Mouse (Mus musculus): ENCODE measurements around the gene Gm8159.
"Not testable (repeated sequence)": the region's sequence is repeated elsewhere in the genome, so short reads cannot be mapped to it uniquely, and the experiment has no call there.

Gm8159 gene

DNA sequence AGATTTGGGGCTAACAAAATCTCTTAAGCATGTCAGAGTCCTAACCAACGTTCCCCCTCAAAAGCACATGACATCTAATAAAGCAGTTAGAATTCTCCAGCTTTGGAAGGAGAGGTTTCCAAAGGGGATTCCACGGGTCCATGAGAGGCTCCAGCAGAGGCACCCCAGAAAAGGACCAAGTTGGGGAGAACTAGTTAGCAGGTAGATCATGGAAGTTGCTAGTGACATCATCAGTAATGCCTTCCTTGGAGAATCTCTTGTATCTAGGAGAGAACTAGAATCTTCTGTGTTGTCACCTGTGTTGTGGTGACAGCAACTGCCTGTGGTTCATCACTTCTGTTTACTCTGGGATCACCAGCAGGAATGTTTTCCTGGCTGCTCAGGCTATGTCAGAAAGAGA lies at the start of gene Gm8159:
TSS of gene Gm8159 (plus strand) at position 301 of the 400 bp plus-strand sequence.
- not testable (repeated sequence) for DNase-seq (ENCODE audit: low spot score in 2 of 2)

DNA sequence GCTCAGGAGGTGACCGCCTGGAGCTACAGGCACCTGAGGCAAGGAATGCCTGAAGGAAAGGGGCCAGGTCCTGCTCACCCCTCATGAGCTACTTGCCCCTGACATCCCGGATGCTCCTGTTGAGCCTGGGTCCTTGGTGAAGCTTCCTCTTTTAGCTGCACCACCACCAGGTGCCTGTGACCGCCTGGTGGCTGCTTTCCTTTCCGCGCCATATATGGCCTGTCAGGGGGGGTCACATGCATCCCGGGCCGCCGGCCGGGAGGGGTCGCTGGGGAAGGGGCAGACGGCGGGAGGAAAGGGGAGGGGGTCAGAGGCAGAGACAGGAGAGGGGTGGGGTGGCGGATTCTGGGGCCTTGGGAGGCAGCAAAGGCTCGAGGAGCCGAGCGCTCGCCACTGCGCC lies 17.2 kb downstream of the Gm8159 start:
- peak; percentile 0 to 1 for DNase-seq (ENCODE audit: low spot score in 2 of 2)

DNA sequence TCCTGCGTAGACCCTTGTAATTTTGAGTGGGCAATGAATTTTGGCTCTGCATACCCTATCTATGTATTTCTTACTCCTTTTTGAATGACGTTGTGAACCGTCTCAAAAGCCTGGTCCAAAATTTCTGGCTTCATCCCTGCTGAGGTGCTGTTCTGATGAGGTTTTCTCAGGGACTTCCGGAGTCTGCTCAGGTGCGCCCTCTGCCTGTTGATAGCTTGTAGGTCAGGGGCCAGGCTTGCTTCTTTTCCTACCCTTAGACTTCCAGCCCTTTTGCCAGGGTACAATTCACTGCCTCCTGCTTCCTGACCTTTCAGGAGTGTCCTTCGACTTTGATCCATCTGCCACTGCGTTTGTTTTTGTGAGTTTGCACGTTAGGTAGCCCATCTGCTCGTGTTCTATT lies 18.2 kb downstream of the Gm8159 start:
- DNase-seq (ENCODE audit: low spot score in 2 of 2): peak; percentile 1 to 4

DNA sequence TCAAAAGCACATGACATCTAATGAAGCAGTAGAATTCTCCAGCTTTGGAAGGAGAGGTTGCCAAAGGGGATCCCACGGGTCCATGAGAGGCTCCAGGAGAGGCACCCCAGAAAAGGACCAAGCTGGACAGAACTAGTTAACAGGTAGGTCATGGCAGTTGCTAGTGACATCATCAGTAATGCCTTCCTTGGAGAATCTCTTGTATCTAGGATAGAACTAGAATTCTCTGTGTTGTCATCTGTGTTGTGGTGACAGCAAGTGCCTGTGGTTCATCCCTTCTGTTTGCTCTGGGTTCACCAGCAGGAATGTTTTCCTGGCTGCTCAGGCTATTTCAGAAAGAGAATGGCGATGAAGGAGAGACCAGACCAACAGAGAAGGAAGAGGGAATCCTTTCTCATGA lies 31.7 kb downstream of the Gm8159 start, which contains the start of gene Gm3239:
TSS of gene Gm3239 (plus strand) at position 301 of the 400 bp plus-strand sequence.
- DNase-seq (ENCODE audit: low spot score in 2 of 2): not testable (repeated sequence)

Measured in urinary bladder, postnatal 36 days (tissue).